Mouse (Mus musculus) neural tube, embryonic 10.5 days (tissue): Measurements from ENCODE around the gene Plppr2.

Experiments
- DNase-seq: peaks from one replicate; pipeline ENCODE4 v3.0.0-alpha.2; 2017; ENCODE audit warnings: low spot score; ENCODE audit errors: extremely low spot score

Plppr2 gene

DNA sequence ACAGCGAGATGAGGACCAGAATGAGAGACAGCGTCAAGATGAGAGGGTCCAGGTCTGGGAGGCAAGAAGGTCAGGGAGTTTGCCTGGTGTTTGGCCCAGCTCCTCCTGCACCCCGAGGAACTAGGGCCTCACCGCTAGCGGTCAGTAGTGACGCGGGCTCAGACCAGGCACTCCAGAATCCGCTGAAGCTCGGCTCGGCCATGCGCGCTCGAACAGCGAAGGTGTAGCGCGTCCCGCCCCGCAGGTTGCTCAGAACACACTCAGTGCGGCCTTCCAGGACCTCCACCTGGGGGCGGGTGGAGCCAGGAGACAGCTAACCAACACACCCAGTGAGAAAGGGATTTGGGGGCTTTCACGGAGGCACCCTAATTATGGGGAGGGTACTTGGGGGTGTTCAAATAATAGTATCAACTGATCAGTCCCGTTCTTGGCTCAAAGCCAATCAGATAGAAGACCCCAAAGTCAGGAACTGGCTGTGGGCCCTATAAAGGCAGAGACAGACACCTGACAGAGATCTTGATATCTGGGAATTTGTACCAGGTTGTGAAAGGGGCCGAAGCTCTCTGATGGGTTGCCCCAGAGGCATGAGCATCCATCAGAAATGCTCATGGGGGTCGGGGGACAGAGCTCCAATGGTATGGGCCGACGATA is 23.9 kb downstream of the Plppr2 start:
- peak; percentile 27 for DNase-seq

GRCm38 (mm10) chr9:21961366-21961980 is 24.6 kb downstream of the Plppr2 start:
- DNase-seq = peak; percentile 21

DNA sequence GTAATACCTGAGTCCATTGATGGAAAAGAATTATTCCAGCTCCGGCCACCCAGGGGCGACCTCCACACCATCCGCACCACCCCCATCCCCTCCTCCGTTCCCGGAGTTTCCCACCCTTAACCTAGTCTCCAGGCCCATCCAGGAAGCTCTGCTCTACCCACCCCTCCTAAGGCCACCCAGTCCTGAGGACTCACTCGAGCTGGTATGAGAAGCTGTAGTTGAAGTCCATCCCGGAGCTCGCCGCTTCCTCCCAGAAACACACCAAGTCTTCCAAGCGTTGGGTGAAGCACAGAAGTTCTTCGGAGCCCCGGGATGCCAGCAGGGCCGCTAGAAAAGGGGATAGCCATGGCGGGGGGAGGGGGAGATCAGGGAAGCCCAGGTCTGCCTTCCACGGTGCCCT is 25.2 kb downstream of the Plppr2 start:
- DNase-seq = peak; percentile 37

DNA sequence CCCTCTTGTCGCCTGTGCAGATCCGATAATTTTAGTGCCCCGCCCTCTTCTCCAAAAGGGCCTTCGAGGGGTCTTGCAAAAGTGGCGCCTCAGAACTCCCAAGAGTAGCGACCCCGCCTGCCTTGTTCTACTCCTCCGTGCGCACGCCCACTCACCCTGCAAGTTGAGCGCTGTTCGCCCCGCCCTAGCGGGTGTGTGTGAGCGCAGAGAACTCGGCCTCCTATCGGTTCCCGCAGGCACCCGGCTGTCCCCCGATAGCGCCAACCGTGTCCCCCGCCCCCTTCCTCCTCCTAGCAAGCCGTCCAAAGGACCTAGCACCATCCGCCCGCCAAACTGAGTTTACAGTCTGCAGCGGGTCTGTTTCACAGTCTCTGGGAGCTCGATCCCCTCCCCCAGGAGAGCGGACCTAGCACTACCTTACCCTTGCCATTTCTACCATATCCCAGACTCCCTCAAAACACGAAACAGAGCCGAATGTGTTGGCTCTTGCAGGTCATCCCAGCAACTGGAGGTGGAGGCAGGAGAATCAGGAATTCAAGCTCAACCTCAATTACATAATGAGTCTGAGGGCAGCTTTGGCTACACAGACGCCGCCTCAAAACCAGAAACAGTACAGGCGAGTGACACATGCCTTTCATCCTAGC is 25.7 kb downstream of the Plppr2 start:
- peak; percentile 75 for DNase-seq

DNA sequence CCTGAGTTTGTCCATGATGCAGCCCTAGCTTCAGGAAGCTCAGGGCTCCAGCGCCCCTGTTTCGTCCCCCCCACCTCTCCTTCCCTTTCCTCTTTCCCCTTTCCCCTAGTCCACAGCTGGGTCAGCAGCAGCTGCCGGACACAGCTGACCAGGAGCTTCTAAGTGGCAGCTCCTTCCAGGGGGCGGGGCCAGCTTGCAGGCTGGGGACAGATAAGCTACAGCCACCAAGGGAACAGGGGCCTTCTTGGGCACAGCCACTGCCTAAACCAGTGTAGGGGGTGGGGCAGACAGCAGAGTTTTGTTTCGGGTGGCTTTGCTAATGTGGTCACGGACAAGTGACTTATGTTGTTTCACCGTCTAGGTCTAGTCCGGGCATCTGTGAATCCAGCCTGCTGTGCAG is 26.6 kb downstream of the Plppr2 start, which contains the start of gene Epor:
Gene Epor (minus strand): TSS at position 90 of the 400 bp plus-strand sequence.
- peak; percentile 50 for DNase-seq

DNA sequence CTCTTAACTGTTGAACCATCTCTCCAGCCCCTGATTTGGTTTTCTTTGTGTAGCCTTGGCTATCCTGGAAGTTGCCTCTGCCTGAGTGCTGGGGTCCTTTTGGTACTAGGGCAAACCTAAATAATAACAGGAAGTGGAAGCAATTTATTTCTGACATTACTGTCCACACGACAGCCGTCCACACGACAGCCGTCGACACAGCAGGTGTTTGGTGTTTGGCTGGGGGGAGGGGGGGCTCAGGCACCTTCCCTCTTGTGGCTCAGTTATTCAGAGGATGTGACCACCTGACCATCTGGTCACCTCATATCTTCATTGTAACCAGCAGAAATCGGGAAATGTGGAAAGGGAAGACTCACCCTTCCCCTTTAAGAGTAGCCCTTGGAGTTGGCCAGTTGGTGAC is 32.0 kb downstream of the Plppr2 start:
- no peak for DNase-seq

GRCm38 (mm10) chr9:21969304-21969703 is 32.5 kb downstream of the Plppr2 start:
- no peak for DNase-seq

- DNase-seq = no peak
These were observed 39.9 kb downstream of the Plppr2 start for GRCm38 (mm10) chr9:21976626-21977175.

GRCm38 (mm10) chr9:21977331-21977730 is 40.5 kb downstream of the Plppr2 start:
- no peak for DNase-seq

DNA sequence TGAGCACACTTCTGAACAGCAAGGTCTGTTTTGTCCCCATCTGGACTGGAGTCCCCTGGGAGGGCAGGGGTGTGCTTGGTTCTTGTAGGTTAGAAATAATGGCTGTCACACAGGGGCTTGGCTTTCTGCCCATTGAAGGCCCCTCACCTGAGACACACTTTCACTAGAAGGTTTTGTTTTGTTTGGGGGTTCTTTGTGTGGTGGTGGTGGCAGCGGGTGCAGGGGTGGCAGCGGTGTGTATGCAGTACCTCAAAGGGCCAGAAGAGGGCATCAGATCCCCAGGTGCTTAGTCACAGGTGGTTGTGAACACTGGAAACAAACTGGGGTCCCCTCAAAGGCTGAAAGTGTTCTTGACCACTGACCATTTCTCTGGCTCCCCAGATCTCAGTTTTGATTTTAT is 41.1 kb downstream of the Plppr2 start:
- peak; percentile 33 for DNase-seq

GRCm38 (mm10) chr9:21978398-21979128 is 41.7 kb downstream of the Plppr2 start:
- DNase-seq = no peak

- no peak for DNase-seq
These were observed 47.1 kb downstream of the Plppr2 start for GRCm38 (mm10) chr9:21983911-21984310.

- DNase-seq = peak; percentile 18
These were observed 50.9 kb downstream of the Plppr2 start for GRCm38 (mm10) chr9:21987592-21988342.

GRCm38 (mm10) chr9:21988421-21989101 is 51.7 kb downstream of the Plppr2 start:
- peak; percentile 45 for DNase-seq

- DNase-seq = peak; percentile 69
These were observed 52.6 kb downstream of the Plppr2 start, which contains the start of gene Rgl3 for GRCm38 (mm10) chr9:21989230-21990110. Rgl3 (minus strand) TSS chr9:21989446.

DNA sequence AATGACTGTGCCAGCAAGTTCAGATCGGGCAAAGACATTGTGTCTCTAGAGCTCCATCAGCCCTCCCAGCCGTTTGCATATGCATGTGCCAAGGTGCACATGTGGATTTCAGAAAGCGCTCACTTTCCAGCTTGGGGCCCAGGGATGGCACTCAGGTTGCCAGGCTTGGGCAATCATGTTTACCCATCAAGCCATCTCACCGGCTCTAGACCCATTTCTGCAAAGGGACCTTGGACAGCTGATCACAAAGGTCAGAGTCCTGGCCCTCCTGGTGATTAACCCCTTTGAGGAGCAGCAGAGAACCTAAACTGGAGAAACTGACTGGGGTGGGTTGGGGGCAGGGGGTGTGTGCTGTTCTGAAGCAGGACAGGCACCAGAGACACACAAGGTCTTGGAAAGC is 55.4 kb downstream of the Plppr2 start:
- DNase-seq = no peak

DNA sequence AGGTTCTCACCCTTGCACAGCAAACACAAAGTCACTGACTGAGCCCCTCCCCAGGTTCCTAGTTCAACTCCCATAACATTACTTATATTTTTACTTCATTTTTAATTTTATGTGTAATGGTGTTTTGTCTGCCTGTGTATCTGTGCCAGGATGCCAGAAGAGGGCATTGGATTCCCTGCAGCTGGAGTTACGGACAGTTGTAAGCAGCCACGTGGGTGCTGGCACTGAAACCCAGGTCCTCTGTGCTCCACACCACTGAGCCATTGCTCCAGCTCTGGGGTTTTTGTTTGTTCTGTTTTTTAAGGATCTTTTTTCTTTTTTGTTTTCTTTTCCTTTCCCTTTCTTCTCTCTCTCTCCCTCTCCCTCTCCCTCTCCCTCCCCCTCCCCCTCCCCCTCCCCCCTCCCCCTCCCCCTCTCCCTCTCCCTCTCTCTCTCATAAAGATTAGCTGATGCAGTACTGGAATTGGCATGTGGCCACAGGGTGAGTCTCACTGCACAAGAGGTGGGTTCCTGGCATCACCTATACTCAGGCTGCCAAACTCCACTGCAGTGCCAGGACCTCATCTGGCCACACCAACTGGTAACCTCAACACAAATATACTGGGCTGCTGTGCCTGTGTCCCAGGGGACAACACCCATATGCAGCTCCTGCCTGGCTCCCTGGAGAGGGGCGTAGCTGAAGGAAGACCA is 59.5 kb downstream of the Plppr2 start:
- DNase-seq = no peak
